Mouse (Mus musculus): Measurements from ENCODE around the gene Plxna2. TPM values are rescaled to one million over a fixed set of nuclear protein-coding genes. Genes with fewer than 3 reads are reported as not detected.

The Plxna2 gene
- polyA plus RNA-seq, 1 experiment = 34.7 TPM

- Histone ChIP-seq H3K27ac (ENCODE audit: insufficient read depth, low read length) (peak overlapping the region; percentile 100), H3K4me3 (ENCODE audit: insufficient read depth, low read length) (peak overlapping the region; percentile 98), H3K4me1 (ENCODE audit: control insufficient read depth, insufficient read depth, low read length) (peaks cover 5% of the 10 kb centered on the region)
- TF ChIP-seq POLR2A (IDR thresholded peaks at IDR 0.05; ENCODE audit: extremely low read depth, insufficient read depth, low read length) = peak; percentile 51; the same call in 1 of the 2 replicates
- TF ChIP-seq CTCF (IDR thresholded peaks at IDR 0.05; ENCODE audit: extremely low read depth, insufficient read depth, low read length) = no peak
Measured at GRCm38 (mm10) chr1:194620245-194620991, 2.4 kb downstream of the Plxna2 start.

GRCm38 (mm10) chr1:194622174-194622573 is 4.2 kb downstream of the Plxna2 start:
- Histone ChIP-seq H3K4me3 (ENCODE audit: insufficient read depth, low read length) (peak overlapping the region; percentile 98), H3K27ac (ENCODE audit: insufficient read depth, low read length) (peak overlapping the region; percentile 50), H3K4me1 (ENCODE audit: control insufficient read depth, insufficient read depth, low read length) (peaks cover 9% of the 10 kb centered on the region)
- TF ChIP-seq POLR2A (IDR thresholded peaks at IDR 0.05; ENCODE audit: extremely low read depth, insufficient read depth, low read length) (no peak), CTCF (IDR thresholded peaks at IDR 0.05; ENCODE audit: extremely low read depth, insufficient read depth, low read length) (no peak)

GRCm38 (mm10) chr1:194622677-194623076 is 4.7 kb downstream of the Plxna2 start:
- H3K27ac ChIP-seq (ENCODE audit: insufficient read depth, low read length) = 0 out of 2 replicates have a peak overlapping the region, but pooled peaks have one; percentile 50
- no peak for TF ChIP-seq POLR2A (IDR thresholded peaks at IDR 0.05; ENCODE audit: extremely low read depth, insufficient read depth, low read length)
- TF ChIP-seq CTCF (IDR thresholded peaks at IDR 0.05; ENCODE audit: extremely low read depth, insufficient read depth, low read length) = no peak
- peaks cover 11% of the 10 kb centered on the region for H3K4me1 ChIP-seq (ENCODE audit: control insufficient read depth, insufficient read depth, low read length)
- H3K4me3 ChIP-seq (ENCODE audit: insufficient read depth, low read length) = peak overlapping the region; percentile 98

GRCm38 (mm10) chr1:194623641-194624040 is 5.6 kb downstream of the Plxna2 start:
- peaks cover 16% of the 10 kb centered on the region for H3K4me1 ChIP-seq (ENCODE audit: control insufficient read depth, insufficient read depth, low read length)
- no peak overlapping the region for H3K27ac ChIP-seq (ENCODE audit: insufficient read depth, low read length)
- no peak for TF ChIP-seq POLR2A (IDR thresholded peaks at IDR 0.05; ENCODE audit: extremely low read depth, insufficient read depth, low read length)
- TF ChIP-seq CTCF (IDR thresholded peaks at IDR 0.05; ENCODE audit: extremely low read depth, insufficient read depth, low read length) = no peak
- peak overlapping the region; percentile 98 for H3K4me3 ChIP-seq (ENCODE audit: insufficient read depth, low read length)

- Histone ChIP-seq H3K27ac (ENCODE audit: insufficient read depth, low read length) (no peak overlapping the region), H3K4me1 (ENCODE audit: control insufficient read depth, insufficient read depth, low read length) (peaks cover 19% of the 10 kb centered on the region), H3K4me3 (ENCODE audit: insufficient read depth, low read length) (peak overlapping the region; percentile 98)
- peak; percentile 50; the same call in 1 of the 2 replicates for TF ChIP-seq CTCF (IDR thresholded peaks at IDR 0.05; ENCODE audit: extremely low read depth, insufficient read depth, low read length)
- TF ChIP-seq POLR2A (IDR thresholded peaks at IDR 0.05; ENCODE audit: extremely low read depth, insufficient read depth, low read length) = peak; percentile 53; the same call in 1 of the 2 replicates
Measured at GRCm38 (mm10) chr1:194624411-194624810, 6.4 kb downstream of the Plxna2 start.

GRCm38 (mm10) chr1:194624973-194625372 is 7.0 kb downstream of the Plxna2 start:
- no peak for TF ChIP-seq POLR2A (IDR thresholded peaks at IDR 0.05; ENCODE audit: extremely low read depth, insufficient read depth, low read length)
- TF ChIP-seq CTCF (IDR thresholded peaks at IDR 0.05; ENCODE audit: extremely low read depth, insufficient read depth, low read length) = no peak
- H3K4me1 ChIP-seq (ENCODE audit: control insufficient read depth, insufficient read depth, low read length) = peaks cover 22% of the 10 kb centered on the region
- peak overlapping the region; percentile 98; the same call in 1 of the 2 replicates for H3K4me3 ChIP-seq (ENCODE audit: insufficient read depth, low read length)
- no peak overlapping the region for H3K27ac ChIP-seq (ENCODE audit: insufficient read depth, low read length)

- Histone ChIP-seq H3K4me1 (ENCODE audit: control insufficient read depth, insufficient read depth, low read length) (peaks cover 27% of the 10 kb centered on the region), H3K4me3 (ENCODE audit: insufficient read depth, low read length) (no peak overlapping the region), H3K27ac (ENCODE audit: insufficient read depth, low read length) (no peak overlapping the region)
- TF ChIP-seq POLR2A (IDR thresholded peaks at IDR 0.05; ENCODE audit: extremely low read depth, insufficient read depth, low read length) (no peak), CTCF (IDR thresholded peaks at IDR 0.05; ENCODE audit: extremely low read depth, insufficient read depth, low read length) (no peak)
Measured at GRCm38 (mm10) chr1:194626109-194626508, 8.1 kb downstream of the Plxna2 start.

- Histone ChIP-seq H3K4me3 (ENCODE audit: insufficient read depth, low read length) (no peak overlapping the region), H3K27ac (ENCODE audit: insufficient read depth, low read length) (no peak overlapping the region), H3K4me1 (ENCODE audit: control insufficient read depth, insufficient read depth, low read length) (peaks cover 29% of the 10 kb centered on the region)
- no peak for TF ChIP-seq POLR2A (IDR thresholded peaks at IDR 0.05; ENCODE audit: extremely low read depth, insufficient read depth, low read length)
Measured at GRCm38 (mm10) chr1:194627286-194627685, 9.3 kb downstream of the Plxna2 start.

- Histone ChIP-seq H3K27ac (ENCODE audit: insufficient read depth, low read length) (no peak overlapping the region), H3K4me3 (ENCODE audit: insufficient read depth, low read length) (no peak overlapping the region), H3K4me1 (ENCODE audit: control insufficient read depth, insufficient read depth, low read length) (peaks cover 30% of the 10 kb centered on the region)
- no peak for TF ChIP-seq CTCF (IDR thresholded peaks at IDR 0.05; ENCODE audit: extremely low read depth, insufficient read depth, low read length)
- TF ChIP-seq POLR2A (IDR thresholded peaks at IDR 0.05; ENCODE audit: extremely low read depth, insufficient read depth, low read length) = no peak
Measured at GRCm38 (mm10) chr1:194629135-194629689, 11.2 kb downstream of the Plxna2 start.

Data from cortical plate, adult 2 months (tissue).